Mouse (Mus musculus): Measurements from ENCODE around the gene Tmem9. TPM values are rescaled to one million over a fixed set of nuclear protein-coding genes. Genes with fewer than 3 reads are reported as not detected.

The Tmem9 gene
- total and polyA plus RNA-seq, 3 experiments, result 11.1 to 28.6 (median 13.1) TPM

GRCm38 (mm10) chr1:136077656-136078055, 69.7 kb downstream of the Tmem9 start:
- no peaks in the 10 kb centered on the region; the same call in 1 of the 2 replicates for H3K27me3 ChIP-seq (ENCODE audit: control insufficient read depth, insufficient read depth, low read length)
- 31% methylated on average over 4 of the region's 4 CpGs for WGBS
- H3K4me1 ChIP-seq (ENCODE audit: control insufficient read depth, insufficient read depth, low read length), result no peaks in the 10 kb centered on the region
- intact Hi-C loops (cut with DNase I), result loop anchor here (2.0 kb wide), 1 partner anchor 27 kb away; the partner anchor contains the start of gene Ascl5
- no peak overlapping the region for H3K27ac ChIP-seq
- H3K9ac ChIP-seq (ENCODE audit: low read depth, low read length), result no peak overlapping the region
- no peak overlapping the region for H3K4me3 ChIP-seq
- no peak for DNase-seq
- H3K79me2 ChIP-seq (replicated peaks; ENCODE audit: control insufficient read depth, insufficient read depth, low read length), result no peaks in the 10 kb centered on the region
- H3K36me3 ChIP-seq (ENCODE audit: control insufficient read depth, insufficient read depth, low read length), result no peaks in the 10 kb centered on the region
- TF ChIP-seq EP300 (IDR thresholded peaks at IDR 0.05; ENCODE audit: insufficient read depth, low read depth, low read length), result no peak
- TF ChIP-seq CTCF (IDR thresholded peaks at IDR 0.05), result no peak
- no peak for TF ChIP-seq POLR2A (IDR thresholded peaks at IDR 0.05; ENCODE audit: insufficient read depth, low read depth, low read length)

DNA sequence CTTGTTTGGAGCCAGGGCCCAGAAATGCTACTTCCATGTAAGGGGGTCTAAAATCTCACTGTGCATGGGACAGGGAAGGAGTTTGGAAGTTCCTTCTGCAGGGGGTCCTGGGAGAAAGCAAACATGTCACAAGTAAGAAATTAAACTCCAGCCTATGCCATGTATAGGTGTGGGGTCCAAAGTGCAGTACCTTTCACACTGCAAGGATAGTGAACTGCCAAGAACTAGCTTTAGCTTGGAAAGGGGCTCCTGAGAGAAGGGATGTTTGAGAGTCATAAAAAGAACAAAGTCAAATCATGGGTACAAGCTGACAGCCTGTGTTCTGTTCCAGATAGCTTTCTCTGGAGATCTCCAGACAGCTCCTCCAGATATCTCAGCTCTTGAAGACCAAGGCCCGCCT, 73.2 kb downstream of the Tmem9 start:
- WGBS, result 98% methylated on average over 1 of the region's 1 CpGs
- Histone ChIP-seq H3K4me3 (no peak overlapping the region), H3K27me3 (ENCODE audit: control insufficient read depth, insufficient read depth, low read length) (no peaks in the 10 kb centered on the region), H3K9ac (ENCODE audit: low read depth, low read length) (no peak overlapping the region), H3K27ac (no peak overlapping the region), H3K36me3 (ENCODE audit: control insufficient read depth, insufficient read depth, low read length) (no peaks in the 10 kb centered on the region), H3K79me2 (replicated peaks; ENCODE audit: control insufficient read depth, insufficient read depth, low read length) (no peaks in the 10 kb centered on the region), H3K4me1 (ENCODE audit: control insufficient read depth, insufficient read depth, low read length) (no peaks in the 10 kb centered on the region)
- DNase-seq, result no peak
- intact Hi-C loops (cut with DNase I), result no loop called here
- TF ChIP-seq POLR2A (IDR thresholded peaks at IDR 0.05; ENCODE audit: insufficient read depth, low read depth, low read length) (no peak), EP300 (IDR thresholded peaks at IDR 0.05; ENCODE audit: insufficient read depth, low read depth, low read length) (no peak), CTCF (IDR thresholded peaks at IDR 0.05) (no peak)

Other genes starting within 250 kb of the Tmem9 start
- gene Phlda3, start 242.0 kb upstream of the Tmem9 start, total RNA-seq (2021), result 10 to 100 TPM in 1 of 2 experiments, 1 to 10 TPM in 1; 8.4 to 11.5 TPM
- 23.3 and 36.8 TPM in 2 replicates for gene Phlda3, start 242.0 kb upstream of the Tmem9 start, polyA plus RNA-seq (2012; rRNA removed)
- 1 to 10 TPM in 1 of 2 experiments, under 1 TPM in 1; 0.84 to 1.1 TPM for gene Tnni1, start 228.7 kb upstream of the Tmem9 start, total RNA-seq (2021)
- 1.3 and 2.5 TPM in 2 replicates for gene Tnni1, start 228.7 kb upstream of the Tmem9 start, polyA plus RNA-seq (2012; rRNA removed)
- 1 to 10 TPM; 7.2 to 7.3 TPM for gene Lad1, start 189.6 kb upstream of the Tmem9 start, total RNA-seq (2021)
- gene Lad1, start 189.6 kb upstream of the Tmem9 start, polyA plus RNA-seq (2012; rRNA removed), result 13.2 and 16.2 TPM in 2 replicates
- 1,000 to 10,000 TPM; 8,290 to 9,301 TPM for gene Tnnt2, start 171.8 kb upstream of the Tmem9 start, total RNA-seq (2021)
- gene Tnnt2, start 171.8 kb upstream of the Tmem9 start, polyA plus RNA-seq (2012; rRNA removed), result 3,392 and 4,661 TPM in 2 replicates
- not detected for gene Pkp1, start 88.9 kb upstream of the Tmem9 start, total RNA-seq (2021)
- gene Pkp1, start 88.9 kb upstream of the Tmem9 start, polyA plus RNA-seq (2012; rRNA removed), result 0.03 and 0.16 TPM in 2 replicates
- gene Igfn1, start 1.8 kb upstream of the Tmem9 start, total RNA-seq (2021), result not detected
- not detected in 2 replicates for gene Igfn1, start 1.8 kb upstream of the Tmem9 start, polyA plus RNA-seq (2012; rRNA removed)
- gene Ascl5, start 42.7 kb downstream of the Tmem9 start, total RNA-seq (2021), result not detected
- gene Ascl5, start 42.7 kb downstream of the Tmem9 start, polyA plus RNA-seq (2012; rRNA removed), result not detected in 2 replicates
- gene Cacna1s, start 44.6 kb downstream of the Tmem9 start, total RNA-seq (2021), result 1 to 10 TPM; 8.0 to 9.1 TPM
- 11.4 and 12.4 TPM in 2 replicates for gene Cacna1s, start 44.6 kb downstream of the Tmem9 start, polyA plus RNA-seq (2012; rRNA removed)
- gene Kif21b, start 123.2 kb downstream of the Tmem9 start, total RNA-seq (2021), result under 1 TPM; 0.78 to 0.98 TPM
- 1.7 and 2.7 TPM in 2 replicates for gene Kif21b, start 123.2 kb downstream of the Tmem9 start, polyA plus RNA-seq (2012; rRNA removed)
- not detected for gene Mroh3, start 204.7 kb downstream of the Tmem9 start, total RNA-seq (2021)
- gene Mroh3, start 204.7 kb downstream of the Tmem9 start, polyA plus RNA-seq (2012; rRNA removed), result not detected in 2 replicates
- not detected for gene Inava, start 226.1 kb downstream of the Tmem9 start, total RNA-seq (2021)
- 0.29 TPM in 1 of 2 replicates, not detected in the other for gene Inava, start 226.1 kb downstream of the Tmem9 start, polyA plus RNA-seq (2012; rRNA removed)

Data from heart, adult 2 months (tissue).